Comparison of ENCODE assay signal across 28 mouse cellular contexts in genomic region chr5:122249281-122249680, GRCm38 (mm10). TPM values are rescaled to one million over a fixed set of nuclear protein-coding genes. Genes with fewer than 3 reads are reported as not detected.
DNase-seq lines count a peak whose midpoint lies in the region; TF ChIP-seq lines count a peak whose summit lies in the region.
"Had no signal": no experiment of that assay in that cellular context is flagged by ENCODE, and none has a peak within 500 bp of the region (broad histone marks: within the 10 kb centered on the region; RNA-seq: fewer than 3 reads in every experiment).

No protein-coding gene starts in this region.

- intact Hi-C loops in gastrocnemius, adult 2 months (cut with DNase I), result no loop called here

- 91% methylated on average over 4 of the region's 4 CpGs for WGBS in forebrain, embryonic 10.5 days

- peak; percentile 66 for DNase-seq in cerebellum, adult 11-12 months
- DNase-seq in cerebellum, postnatal 4 days (ENCODE audit: low spot score in 2 of 2), result no peak
- peak; percentile 76 for DNase-seq in brain, adult 2 months (ENCODE audit: low read depth, low spot score)
- DNase-seq in cerebellum, adult 8-10 months, result peak; percentile 44
- DNase-seq in cerebellum, postnatal 25 days, result peak; percentile 66 to 74
- DNase-seq in gastrocnemius, adult 2 months, result no peak
- no peak for DNase-seq in kidney, adult 8-10 months
- DNase-seq in forebrain, embryonic 10.5 days (ENCODE audit: extremely low spot score, low spot score), result no peak
- DNase-seq: adrenal gland, postnatal 10 days; adrenal gland, postnatal 36 days; B cell, adult 2 months; gastrocnemius, postnatal 25 days; heart, adult 18-20 months; heart, postnatal 36 days; kidney, adult 2 months; kidney, postnatal 10 days had no signal

- TF ChIP-seq CTCF in gastrocnemius, adult 2 months (IDR thresholded peaks at IDR 0.05), result no peak

- H3K4me1 ChIP-seq in forebrain, embryonic 10.5 days, result peaks cover 15% of the 10 kb centered on the region
- H3K4me1 ChIP-seq: embryonic facial prominence, embryonic 13.5 days; heart, embryonic 13.5 days; kidney, embryonic 15.5 days had no signal

- no peak overlapping the region for H3K4me3 ChIP-seq in gastrocnemius, adult 2 months
- H3K4me3 ChIP-seq in forebrain, embryonic 10.5 days, result no peak overlapping the region
- H3K4me3 ChIP-seq: embryonic facial prominence, embryonic 10.5 days; embryonic facial prominence, embryonic 13.5 days; erythroblast, embryonic 14.5 days; forebrain, embryonic 13.5 days; heart, embryonic 10.5 days; heart, embryonic 13.5 days; hindbrain, embryonic 10.5 days; hindbrain, embryonic 15.5 days; kidney, embryonic 15.5 days had no signal

- no peak overlapping the region for H3K27ac ChIP-seq in gastrocnemius, adult 2 months
- no peak overlapping the region for H3K27ac ChIP-seq in forebrain, embryonic 10.5 days
- H3K27ac ChIP-seq: embryonic facial prominence, embryonic 10.5 days; embryonic facial prominence, embryonic 13.5 days; forebrain, embryonic 13.5 days; heart, embryonic 10.5 days; heart, embryonic 13.5 days; hindbrain, embryonic 10.5 days; hindbrain, embryonic 15.5 days; kidney, embryonic 15.5 days had no signal

- no peaks in the 10 kb centered on the region for H3K9me3 ChIP-seq in forebrain, embryonic 10.5 days
- H3K9me3 ChIP-seq: embryonic facial prominence, embryonic 10.5 days; embryonic facial prominence, embryonic 13.5 days; forebrain, embryonic 13.5 days; G1E; heart, embryonic 10.5 days; heart, embryonic 13.5 days; hindbrain, embryonic 10.5 days; hindbrain, embryonic 15.5 days; kidney, embryonic 15.5 days had no signal

- no peaks in the 10 kb centered on the region for H3K27me3 ChIP-seq in forebrain, embryonic 10.5 days (ENCODE audit: poor library complexity, severe bottlenecking)
- H3K27me3 ChIP-seq: CH12.LX; embryonic facial prominence, embryonic 13.5 days; forebrain, embryonic 13.5 days; heart, embryonic 13.5 days; hindbrain, embryonic 15.5 days; kidney, embryonic 15.5 days; Patski had no signal

- peaks cover 84% of the 10 kb centered on the region for H3K36me3 ChIP-seq in forebrain, embryonic 10.5 days (replicated peaks)

RNA-seq across cellular contexts. Expression of gene Tctn1, which starts 15.0 kb away (rescaled TPM):
- 1 to 10 TPM; 1.8 to 2.0 TPM for total RNA-seq in gastrocnemius, adult 2 months (2021)
- polyA plus RNA-seq in forebrain, embryonic 10.5 days (2016; fragmentation: Nextera tagmentation; extraction: Ambion mirVana), result 5.8 and 6.2 TPM in 2 replicates

RNA-seq across cellular contexts. Expression of gene Pptc7, which starts 34.9 kb away (rescaled TPM):
- 100 to 1,000 TPM; 103 to 115 TPM for total RNA-seq in gastrocnemius, adult 2 months (2021)
- 8.3 and 9.0 TPM in 2 replicates for polyA plus RNA-seq in forebrain, embryonic 10.5 days (2016; fragmentation: Nextera tagmentation; extraction: Ambion mirVana)

RNA-seq across cellular contexts. Expression of gene Hvcn1, which starts 42.7 kb away (rescaled TPM):
- under 1 TPM; 0.28 to 0.61 TPM for total RNA-seq in gastrocnemius, adult 2 months (2021)
- polyA plus RNA-seq in forebrain, embryonic 10.5 days (2016; fragmentation: Nextera tagmentation; extraction: Ambion mirVana), result 13.7 and 14.7 TPM in 2 replicates

Comparison
In these comparisons a context has a peak if more than half of its experiments do, and no peak if none do; other contexts are left out.
1. DNase-seq: peak in cerebellum, adult 11-12 months (single experiment), brain, adult 2 months (single experiment), cerebellum, adult 8-10 months (single experiment) and cerebellum, postnatal 25 days (2 of 2); none in cerebellum, postnatal 4 days (0 of 2), gastrocnemius, adult 2 months (single experiment), kidney, adult 8-10 months (0 of 2) and forebrain, embryonic 10.5 days (single experiment).